7 mouse cellular contexts compared by ENCODE assay signal in the genomic region with DNA sequence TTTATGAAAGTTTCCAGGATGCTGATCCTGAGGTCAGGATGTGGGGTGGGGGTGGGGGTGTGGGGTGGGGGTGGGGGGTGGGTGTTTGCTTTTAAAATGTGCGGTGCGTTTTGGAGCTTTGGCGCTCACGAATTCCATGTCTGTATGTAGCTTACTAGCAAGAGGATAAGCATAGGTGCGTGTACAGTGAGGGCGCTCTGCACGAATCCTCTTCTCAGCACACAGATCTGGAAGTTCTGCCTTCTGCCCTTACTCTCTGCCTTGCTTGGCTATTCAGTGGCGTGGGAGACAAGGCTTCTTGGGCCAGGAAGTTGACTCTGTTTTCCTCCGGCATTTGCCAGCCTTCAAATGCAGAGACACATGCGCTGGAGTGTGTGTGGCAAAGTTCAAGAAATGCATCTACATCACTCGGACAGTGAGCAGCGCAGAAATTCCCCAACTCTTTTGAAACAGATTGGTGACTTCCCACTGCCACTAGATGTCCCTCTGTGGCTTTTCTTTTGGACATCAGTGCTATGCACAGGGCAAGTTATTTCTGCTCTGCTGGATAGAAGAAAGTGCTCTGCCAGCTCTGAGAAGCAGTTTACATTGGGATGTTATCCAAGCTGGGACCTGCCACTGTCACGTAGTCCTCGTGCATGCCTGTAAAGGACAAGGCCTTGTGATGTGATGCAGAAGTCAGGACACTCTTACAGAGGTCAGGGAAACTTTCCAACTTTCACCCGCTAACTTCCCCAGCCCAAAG. TPM values are rescaled to one million over a fixed set of nuclear protein-coding genes. Genes with fewer than 3 reads are reported as not detected.
A peak's percentile ranks its signal among the peaks of the same experiment; 100 is the strongest.
DNase-seq lines count a peak whose midpoint lies in the region; ATAC-seq and TF ChIP-seq lines count a peak whose summit lies in the region.

No protein-coding gene starts in this region.

- TF ChIP-seq CTCF in cortical plate, adult 2 months (IDR thresholded peaks at IDR 0.05; ENCODE audit: extremely low read depth, insufficient read depth, low read length): peak; percentile 66

- no peak overlapping the region for H3K9ac ChIP-seq in heart, embryonic 12.5 days

- no peaks in the 10 kb centered on the region for H3K4me1 ChIP-seq in cortical plate, adult 2 months (ENCODE audit: control insufficient read depth, insufficient read depth, low read length)
- H3K4me1 ChIP-seq in heart, embryonic 12.5 days (replicated peaks): no peaks in the 10 kb centered on the region

- no peaks in the 10 kb centered on the region for H3K9me3 ChIP-seq in heart, embryonic 12.5 days (replicated peaks)

- peak; percentile 10 for DNase-seq in ZHBTc4 (ENCODE audit: low read depth, low spot score)
- DNase-seq in kidney, postnatal 14 days: peak; percentile 36
- DNase-seq in lung, postnatal 4 days: peak; percentile 25 to 29
- DNase-seq in right cerebral cortex, postnatal 4 days: peak; percentile 23
- DNase-seq in adrenal gland, adult 18-20 months (ENCODE audit: low spot score in 2 of 2): no peak

- TF ChIP-seq POLR2A in cortical plate, adult 2 months (IDR thresholded peaks at IDR 0.05; ENCODE audit: extremely low read depth, insufficient read depth, low read length): no peak

- no peaks in the 10 kb centered on the region for H3K27me3 ChIP-seq in heart, embryonic 12.5 days (replicated peaks)

- no peak overlapping the region for H3K4me2 ChIP-seq in heart, embryonic 12.5 days

- H3K36me3 ChIP-seq in heart, embryonic 12.5 days: no peaks in the 10 kb centered on the region

- 61% methylated on average over 15 of the region's 15 CpGs for WGBS in heart, embryonic 12.5 days

- ATAC-seq in heart, embryonic 12.5 days (ENCODE audit: insufficient number of reproducible peaks, low FRiP score): peak; percentile 51; the same call in 1 of the 2 replicates

- H3K4me3 ChIP-seq in cortical plate, adult 2 months (ENCODE audit: insufficient read depth, low read length): no peak overlapping the region
- no peak overlapping the region for H3K4me3 ChIP-seq in heart, embryonic 12.5 days

- no peak overlapping the region for H3K27ac ChIP-seq in cortical plate, adult 2 months (ENCODE audit: insufficient read depth, low read length)
- H3K27ac ChIP-seq in heart, embryonic 12.5 days (ENCODE audit: poor library complexity, severe bottlenecking): no peak overlapping the region

RNA-seq across cellular contexts. Expression of a gene that starts 31.5 kb away (rescaled TPM):
- 24.5 and 27.6 TPM in 2 replicates for polyA plus RNA-seq in cortical plate, adult 2 months (2012; rRNA removed)
- polyA plus RNA-seq in heart, embryonic 12.5 days (2016; fragmentation: Nextera tagmentation; extraction: Ambion mirVana): 90.4 and 97.4 TPM in 2 replicates
- 1,000 to 10,000 TPM in 1 of 2 experiments, 100 to 1,000 TPM in 1; 920 to 2,379 TPM for total RNA-seq in adrenal gland, adult 18-20 months (2021)

Comparison
In these comparisons a context has a peak if more than half of its experiments do, and no peak if none do; other contexts are left out.
1. DNase-seq: peak in ZHBTc4 (single experiment), kidney, postnatal 14 days (single experiment), lung, postnatal 4 days (2 of 2) and right cerebral cortex, postnatal 4 days (single experiment); none in adrenal gland, adult 18-20 months (0 of 2).